ENCODE assay signal across 10 mouse cellular contexts in the genomic region with DNA sequence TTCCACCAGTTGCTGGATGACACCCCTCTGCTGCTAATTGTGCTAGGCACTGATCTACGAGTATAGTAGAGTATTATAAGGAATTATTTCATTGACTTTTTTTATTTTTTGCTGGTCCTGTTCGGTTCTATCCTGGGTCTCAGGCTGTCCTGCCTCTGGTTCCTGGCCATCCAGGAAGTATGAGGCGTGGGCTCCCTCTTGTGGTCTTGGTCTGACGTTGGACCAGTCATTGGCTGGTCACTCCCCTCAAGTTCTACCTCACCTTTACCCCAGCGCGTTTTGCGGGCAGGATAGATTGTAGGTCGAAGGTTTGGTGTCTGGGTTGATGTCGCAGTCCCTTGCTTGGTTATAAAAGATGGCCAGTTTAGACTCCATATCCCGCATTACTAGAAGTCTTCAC. TPM values are rescaled to one million over a fixed set of nuclear protein-coding genes. Genes with fewer than 3 reads are reported as not detected.
DNase-seq lines count a peak whose midpoint lies in the region; ATAC-seq and TF ChIP-seq lines count a peak whose summit lies in the region.
"Had no signal": no experiment of that assay in that cellular context is flagged by ENCODE, and none has a peak within 500 bp of the region (broad histone marks: within the 10 kb centered on the region; RNA-seq: fewer than 3 reads in every experiment).

No protein-coding gene starts in this region.

- no peak for ATAC-seq in heart, embryonic 11.5 days (replicated peaks; ENCODE audit: insufficient number of reproducible peaks, low FRiP score, low TSS enrichment)

- H3ac ChIP-seq in C2C12 (ENCODE audit: control insufficient read depth, insufficient read length, low read depth) = no peak overlapping the region

- no peak for TF ChIP-seq POLR2A in lung, adult 2 months (IDR thresholded peaks at IDR 0.05; ENCODE audit: borderline replicate concordance, extremely low read depth, low read depth, low read length)

- no peak overlapping the region for H3K27ac ChIP-seq in heart, embryonic 11.5 days (ENCODE audit: low read depth, low read length)
- H3K27ac ChIP-seq: forebrain, embryonic 12.5 days; limb, embryonic 12.5 days had no signal

- no peaks in the 10 kb centered on the region for H3K4me1 ChIP-seq in heart, embryonic 11.5 days (ENCODE audit: control insufficient read depth, insufficient read depth, low read length)
- H3K4me1 ChIP-seq in lung, adult 2 months (ENCODE audit: control insufficient read depth, insufficient read depth, low read length) = no peaks in the 10 kb centered on the region
- H3K4me1 ChIP-seq: forebrain, embryonic 12.5 days; limb, embryonic 12.5 days had no signal

- no peaks in the 10 kb centered on the region for H3K36me3 ChIP-seq in heart, embryonic 11.5 days (ENCODE audit: control insufficient read depth, insufficient read depth, low read length)
- no peaks in the 10 kb centered on the region for H3K36me3 ChIP-seq in C2C12 (ENCODE audit: control insufficient read depth, insufficient read depth)
- H3K36me3 ChIP-seq: forebrain, embryonic 12.5 days; limb, embryonic 12.5 days had no signal

- H3K4me2 ChIP-seq in heart, embryonic 11.5 days = no peak overlapping the region
- H3K4me2 ChIP-seq: forebrain, embryonic 12.5 days; limb, embryonic 12.5 days had no signal

- H3K9ac ChIP-seq in heart, embryonic 11.5 days (ENCODE audit: low read depth, low read length) = no peak overlapping the region
- H3K9ac ChIP-seq: forebrain, embryonic 12.5 days; limb, embryonic 12.5 days had no signal

- no peaks in the 10 kb centered on the region for H3K79me2 ChIP-seq in C2C12 (ENCODE audit: control insufficient read depth, insufficient read depth)

- peaks cover 9% of the 10 kb centered on the region for H3K27me3 ChIP-seq in heart, embryonic 11.5 days (ENCODE audit: control insufficient read depth, insufficient read depth, low read length)
- no peaks in the 10 kb centered on the region for H3K27me3 ChIP-seq in C2C12 (ENCODE audit: control insufficient read depth, insufficient read depth, insufficient read length)

- no peaks in the 10 kb centered on the region for H3K9me3 ChIP-seq in heart, embryonic 11.5 days (replicated peaks; ENCODE audit: control insufficient read depth, low read length)
- H3K9me3 ChIP-seq: forebrain, embryonic 12.5 days; limb, embryonic 12.5 days had no signal

- intact Hi-C loops in heart, postnatal 14 days (cut with DNase I) = no loop called here

- WGBS in heart, embryonic 11.5 days (ENCODE audit: insufficient replicate concordance) = 36% methylated on average over 10 of the region's 10 CpGs
- 44% methylated on average over 10 of the region's 10 CpGs for WGBS in lung, adult 2 months

- peak; percentile 13 to 30 for DNase-seq in heart, postnatal 14 days
- DNase-seq in adrenal gland, postnatal 25 days = peak; percentile 24
- no peak for DNase-seq in lung, adult 2 months
- DNase-seq in frontal cortex, postnatal 36 days (ENCODE audit: low spot score in 2 of 2) = no peak
- no peak for DNase-seq in thymus, postnatal 4 days
- DNase-seq in testis, postnatal 14 days (ENCODE audit: low spot score) = no peak

- H3K4me3 ChIP-seq in heart, embryonic 11.5 days (ENCODE audit: low read depth, low read length) = no peak overlapping the region
- no peak overlapping the region for H3K4me3 ChIP-seq in C2C12 (ENCODE audit: insufficient read depth, poor library complexity, severe bottlenecking)
- H3K4me3 ChIP-seq in lung, adult 2 months (replicated peaks; ENCODE audit: extremely low read depth, low read depth, low read length) = no peak overlapping the region
- H3K4me3 ChIP-seq: forebrain, embryonic 12.5 days; limb, embryonic 12.5 days had no signal

- TF ChIP-seq CTCF in C2C12 (IDR thresholded peaks at IDR 0.05; ENCODE audit: control insufficient read depth, insufficient read depth, insufficient read length) = peak; percentile 39
- TF ChIP-seq CTCF in lung, adult 2 months (IDR thresholded peaks at IDR 0.05; ENCODE audit: insufficient read depth, low read length) = peak; percentile 60

- no peaks in the 10 kb centered on the region for H3K79me3 ChIP-seq in C2C12 (ENCODE audit: low read depth)

TF ChIP-seq in C2C12, 6 proteins besides CTCF, POLR2A, EP300 and RAD21:
- no peak for TF ChIP-seq MYOD1 (IDR thresholded peaks at IDR 0.05; ENCODE audit: control insufficient read depth, insufficient read length, low read depth)

RNA-seq across cellular contexts. Expression of gene Rlim, which starts 10.6 kb away (rescaled TPM):
- 10 to 100 TPM; 26.2 to 28.1 TPM for total RNA-seq in heart, postnatal 14 days (2021)
- 29.6 and 33.1 TPM in 2 replicates for polyA plus RNA-seq in heart, embryonic 11.5 days (2014; fragmentation: Nextera tagmentation; extraction: Ambion mirVana)
- polyA plus RNA-seq in C2C12 (2012; fragmentation: generic; extraction: Trizol) = 6.8 TPM
- 58.8 and 60.7 TPM in 2 replicates for total RNA-seq in adrenal gland, postnatal 25 days (2021)
- polyA plus RNA-seq in lung, adult 2 months (2012; rRNA removed) = 4.1 and 7.3 TPM in 2 replicates

Comparison
In these comparisons a context has a peak if more than half of its experiments do, and no peak if none do; other contexts are left out.
1. DNase-seq: peak in heart, postnatal 14 days (2 of 2) and adrenal gland, postnatal 25 days (single experiment); none in lung, adult 2 months (single experiment), frontal cortex, postnatal 36 days (0 of 2), thymus, postnatal 4 days (single experiment) and testis, postnatal 14 days (single experiment).